Mouse (Mus musculus): ENCODE measurements around the gene Nkx2-5. TPM values are rescaled to one million over a fixed set of nuclear protein-coding genes. Genes with fewer than 3 reads are reported as not detected.

Gene Nkx2-5
- total RNA-seq, 2 experiments from 2014 or later, result not detected

- intact Hi-C loops (cut with DNase I), result no loop called here
- no peak for DNase-seq (ENCODE audit: extremely low spot score in 1 of 2, low spot score in 2 of 2)
These were observed 16.1 kb upstream of the Nkx2-5 start for GRCm38 (mm10) chr17:26860906-26861305.

DNA sequence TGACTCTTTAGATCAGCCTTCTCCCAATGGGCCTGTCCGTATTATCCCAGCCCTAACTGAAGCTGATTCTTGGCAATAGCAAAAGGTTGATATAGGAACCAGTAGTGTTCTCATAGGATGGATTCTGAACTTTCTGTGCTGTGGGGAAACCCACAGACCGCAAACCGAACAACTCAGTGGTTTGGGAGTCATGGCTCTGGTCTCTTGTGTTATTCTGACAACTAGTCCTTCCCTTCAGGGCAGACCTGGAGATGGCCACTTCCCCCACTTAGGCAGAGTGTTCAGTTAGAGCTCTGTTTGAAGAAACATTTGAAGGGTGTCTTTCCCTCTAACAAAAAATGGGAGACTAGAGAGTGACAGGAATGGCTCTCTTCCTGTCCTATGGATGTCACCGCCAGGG is 7.5 kb upstream of the Nkx2-5 start:
- intact Hi-C loops (cut with DNase I), result no loop called here

GRCm38 (mm10) chr17:26851136-26851460 is 6.3 kb upstream of the Nkx2-5 start:
- intact Hi-C loops (cut with DNase I), result no loop called here

More for the DNA sequence above, 7.5 kb upstream of the Nkx2-5 start:
- DNase-seq (ENCODE audit: extremely low spot score in 1 of 2, low spot score in 2 of 2), result no peak

DNA sequence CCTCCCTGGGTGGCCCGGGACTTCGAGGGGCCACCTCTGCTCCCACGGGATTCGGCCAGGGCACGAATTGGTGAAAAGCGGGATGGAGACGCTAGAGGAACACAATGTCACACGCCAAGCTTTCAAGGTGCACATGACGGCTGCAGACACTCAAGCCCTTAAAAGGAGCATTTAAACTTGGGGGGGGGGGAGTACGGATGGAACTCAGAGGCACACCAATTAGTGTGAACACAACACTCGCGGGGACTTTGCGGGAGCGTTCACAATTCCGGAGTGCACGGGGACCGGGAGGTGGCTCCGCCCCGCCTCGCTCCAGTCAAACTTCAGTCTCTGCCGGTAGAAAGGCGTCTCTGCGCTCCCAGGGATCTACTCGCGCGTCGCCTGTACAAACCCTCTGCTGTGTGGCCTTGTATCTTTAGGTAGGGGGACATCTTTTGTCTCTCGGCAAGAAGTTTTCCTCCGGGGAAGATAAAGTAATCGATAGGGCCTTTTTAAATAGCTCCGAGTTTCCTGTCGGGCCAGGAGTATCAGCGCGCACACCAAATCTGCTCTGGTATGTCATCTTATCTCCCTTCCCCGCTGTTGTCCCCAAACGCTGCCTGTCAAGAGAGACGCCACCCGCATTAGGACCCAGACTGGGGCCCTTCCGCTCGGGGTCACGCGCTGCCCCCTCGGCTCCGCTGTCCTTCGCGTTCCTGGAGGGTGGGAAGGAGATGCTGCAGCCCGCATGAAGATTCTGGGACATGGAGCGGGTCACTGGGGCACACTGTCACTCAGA is 5.7 kb upstream of the Nkx2-5 start:
- intact Hi-C loops (cut with DNase I), result no loop called here
- no peak for DNase-seq (ENCODE audit: extremely low spot score in 1 of 2, low spot score in 2 of 2)

More at GRCm38 (mm10) chr17:26851136-26851460, 6.3 kb upstream of the Nkx2-5 start:
- no peak for DNase-seq (ENCODE audit: extremely low spot score in 1 of 2, low spot score in 2 of 2)

- DNase-seq (ENCODE audit: extremely low spot score in 1 of 2, low spot score in 2 of 2), result no peak
- intact Hi-C loops (cut with DNase I), result no loop called here
These were observed 5.0 kb upstream of the Nkx2-5 start for GRCm38 (mm10) chr17:26849746-26850357.

DNA sequence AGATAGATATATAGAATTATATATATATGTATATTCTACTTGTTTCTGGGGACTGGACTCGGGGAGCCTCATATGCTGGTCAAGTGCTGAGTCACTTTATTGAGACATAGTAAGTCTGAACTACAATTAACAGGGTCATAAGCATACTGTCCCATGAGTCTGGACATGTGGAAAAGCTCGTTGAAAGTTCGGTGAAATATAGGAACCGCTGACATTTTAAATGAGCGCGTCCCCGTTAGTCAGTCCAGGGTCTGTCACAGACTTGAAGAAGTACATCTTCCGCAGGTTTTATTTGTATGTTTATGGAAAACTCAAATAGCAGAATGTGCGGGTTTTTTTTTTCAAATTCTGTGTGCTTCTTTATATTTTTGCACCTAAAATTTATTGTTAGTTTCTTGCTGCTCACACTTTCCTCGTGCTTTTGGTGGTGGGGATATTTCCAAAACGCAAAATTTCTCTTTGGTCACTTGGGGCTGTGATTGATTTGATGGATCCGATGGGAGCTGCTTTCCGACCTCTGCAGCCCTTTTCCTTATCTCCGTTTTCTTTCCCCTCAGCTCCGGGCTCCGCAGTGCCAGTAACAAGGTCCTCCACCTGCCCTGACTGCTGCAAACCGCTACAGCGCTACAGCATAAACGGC is 4.4 kb upstream of the Nkx2-5 start:
- DNase-seq (ENCODE audit: extremely low spot score in 1 of 2, low spot score in 2 of 2), result no peak
- intact Hi-C loops (cut with DNase I), result no loop called here

DNA sequence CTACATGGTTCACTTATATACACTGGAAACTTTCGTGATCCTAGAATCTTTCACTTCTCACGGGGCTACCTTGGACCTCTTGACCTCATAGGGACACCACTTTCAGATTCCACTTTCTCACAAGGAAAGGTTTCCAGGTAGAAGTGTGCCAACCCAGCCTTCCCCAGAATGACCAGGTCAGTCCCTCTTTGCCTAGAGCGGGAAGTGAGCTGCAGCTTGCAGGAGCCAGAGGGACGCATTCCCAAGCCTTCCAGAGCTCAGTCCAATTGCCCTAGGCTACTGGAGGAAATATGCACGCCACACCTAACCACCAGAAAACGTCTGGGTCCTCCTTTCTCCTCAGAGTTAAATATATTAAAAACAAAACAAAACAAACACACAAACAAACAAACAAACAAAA is 3.4 kb upstream of the Nkx2-5 start:
- DNase-seq (ENCODE audit: extremely low spot score in 1 of 2, low spot score in 2 of 2), result no peak
- intact Hi-C loops (cut with DNase I), result no loop called here

- intact Hi-C loops (cut with DNase I), result no loop called here
- no peak for DNase-seq (ENCODE audit: extremely low spot score in 1 of 2, low spot score in 2 of 2)
These were observed 3.0 kb upstream of the Nkx2-5 start for GRCm38 (mm10) chr17:26847801-26848200.

GRCm38 (mm10) chr17:26846411-26846810 is 1.6 kb upstream of the Nkx2-5 start:
- intact Hi-C loops (cut with DNase I), result no loop called here
- no peak for DNase-seq (ENCODE audit: extremely low spot score in 1 of 2, low spot score in 2 of 2)

- intact Hi-C loops (cut with DNase I), result no loop called here
These were observed 591 bp upstream of the Nkx2-5 start for GRCm38 (mm10) chr17:26845149-26846050.

DNA sequence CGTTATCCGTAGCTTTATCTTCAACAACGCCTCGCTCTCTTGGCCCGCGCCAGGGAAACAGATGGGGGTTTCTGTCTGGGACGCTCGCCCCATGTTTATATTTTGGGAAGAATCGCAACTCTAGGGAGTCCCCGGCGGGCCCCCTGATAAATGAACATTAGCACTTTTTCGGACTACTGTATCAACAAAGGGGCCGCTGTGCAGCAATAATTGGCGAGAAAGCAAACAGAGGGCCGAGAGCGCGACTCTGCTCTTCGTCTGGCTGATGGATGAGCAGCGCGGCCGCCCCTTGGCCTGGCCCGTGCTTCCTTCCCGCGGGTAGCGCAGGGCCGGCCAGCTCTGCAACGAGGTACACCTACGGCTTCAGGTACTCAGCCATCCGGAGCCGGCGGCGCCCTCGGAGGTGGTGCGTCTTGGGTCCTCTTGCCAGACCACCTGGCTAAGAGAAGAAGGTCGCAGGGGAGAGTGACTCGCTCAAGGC is 398 bp downstream of the Nkx2-5 start:
- no peak for DNase-seq (ENCODE audit: extremely low spot score in 1 of 2, low spot score in 2 of 2)

More at GRCm38 (mm10) chr17:26845149-26846050, 591 bp upstream of the Nkx2-5 start:
- no peak for DNase-seq (ENCODE audit: extremely low spot score in 1 of 2, low spot score in 2 of 2)

GRCm38 (mm10) chr17:26843696-26844236 is 1.0 kb downstream of the Nkx2-5 start:
- DNase-seq (ENCODE audit: extremely low spot score in 1 of 2, low spot score in 2 of 2), result no peak
- intact Hi-C loops (cut with DNase I), result no loop called here

More for the DNA sequence above, 398 bp downstream of the Nkx2-5 start:
- intact Hi-C loops (cut with DNase I), result no loop called here

DNA sequence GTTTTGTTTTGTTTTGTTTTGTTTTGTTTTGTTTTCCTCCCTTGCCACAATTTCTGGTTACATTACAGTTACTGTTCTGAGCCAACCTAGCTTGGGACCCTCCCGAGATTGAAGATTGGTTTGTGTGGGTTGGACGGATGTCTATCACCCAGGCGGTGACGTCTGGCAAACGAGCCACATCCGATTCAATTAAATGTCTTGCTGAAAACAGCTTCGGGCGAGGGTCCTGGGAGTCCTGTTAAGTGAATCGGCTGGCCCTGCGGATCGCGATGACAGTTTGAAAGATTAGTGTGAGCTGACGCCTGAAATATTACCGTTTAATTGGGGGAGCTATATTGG is 1.6 kb downstream of the Nkx2-5 start:
- intact Hi-C loops (cut with DNase I), result no loop called here
- no peak for DNase-seq (ENCODE audit: extremely low spot score in 1 of 2, low spot score in 2 of 2)

DNA sequence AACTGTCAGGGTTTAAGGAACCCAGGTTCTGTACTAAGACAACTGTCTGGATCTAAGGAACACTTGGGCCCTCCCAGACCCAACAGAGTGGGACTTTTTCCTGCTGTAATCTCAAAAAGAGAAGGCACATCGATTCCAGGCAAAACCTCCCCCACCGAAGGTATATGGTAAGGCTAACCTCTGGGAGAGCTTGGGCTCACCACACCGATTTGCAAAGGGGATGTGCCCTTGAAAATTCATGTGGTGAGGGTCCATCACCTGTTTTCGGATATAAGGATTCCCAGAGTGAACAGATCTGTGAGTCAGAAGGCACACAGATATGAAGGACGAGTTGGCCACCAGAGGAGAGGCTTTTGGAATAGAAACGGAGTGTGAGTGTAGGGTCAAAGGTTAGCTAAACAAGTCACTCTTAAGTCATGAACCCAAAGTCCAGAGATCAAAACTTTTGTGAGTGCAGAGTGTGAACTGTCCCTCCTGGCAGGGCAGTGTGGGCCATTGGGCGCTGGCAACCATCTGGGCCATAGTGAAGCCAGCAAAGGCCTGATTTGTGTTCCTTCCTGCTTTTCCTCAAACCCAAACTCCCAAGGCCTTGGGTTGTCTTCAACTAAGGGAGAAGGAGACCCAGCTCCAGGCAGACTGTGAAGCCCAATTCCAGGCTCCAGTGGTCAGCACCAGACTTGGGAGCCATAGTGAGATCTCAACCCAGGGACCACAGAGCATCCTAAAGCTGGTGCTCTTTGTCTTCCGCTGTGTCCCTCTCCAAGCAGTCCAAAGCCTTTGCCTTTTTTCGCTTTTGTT is 2.2 kb downstream of the Nkx2-5 start:
- DNase-seq (ENCODE audit: extremely low spot score in 1 of 2, low spot score in 2 of 2), result no peak
- intact Hi-C loops (cut with DNase I), result no loop called here

DNA sequence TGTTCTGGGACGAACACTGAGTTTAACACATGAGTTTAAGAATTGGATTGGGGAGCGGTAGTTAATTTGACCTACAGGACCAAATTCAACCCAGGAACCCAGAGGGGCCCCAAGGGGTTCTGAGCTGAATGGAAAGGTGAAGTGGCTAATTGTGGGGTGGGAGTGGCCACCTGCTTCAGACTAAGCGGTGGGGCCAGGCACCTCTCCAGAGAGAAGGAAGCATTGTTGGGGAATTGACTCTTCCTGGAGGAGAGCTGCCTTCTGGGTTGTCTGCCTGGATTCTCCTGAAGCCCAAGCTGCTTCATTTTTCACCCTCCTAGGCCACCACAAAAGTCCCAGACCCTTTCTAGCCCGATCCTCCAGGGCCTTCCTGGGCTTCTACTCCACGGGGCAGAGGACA is 2.8 kb downstream of the Nkx2-5 start:
- no peak for DNase-seq (ENCODE audit: extremely low spot score in 1 of 2, low spot score in 2 of 2)
- intact Hi-C loops (cut with DNase I), result no loop called here

DNA sequence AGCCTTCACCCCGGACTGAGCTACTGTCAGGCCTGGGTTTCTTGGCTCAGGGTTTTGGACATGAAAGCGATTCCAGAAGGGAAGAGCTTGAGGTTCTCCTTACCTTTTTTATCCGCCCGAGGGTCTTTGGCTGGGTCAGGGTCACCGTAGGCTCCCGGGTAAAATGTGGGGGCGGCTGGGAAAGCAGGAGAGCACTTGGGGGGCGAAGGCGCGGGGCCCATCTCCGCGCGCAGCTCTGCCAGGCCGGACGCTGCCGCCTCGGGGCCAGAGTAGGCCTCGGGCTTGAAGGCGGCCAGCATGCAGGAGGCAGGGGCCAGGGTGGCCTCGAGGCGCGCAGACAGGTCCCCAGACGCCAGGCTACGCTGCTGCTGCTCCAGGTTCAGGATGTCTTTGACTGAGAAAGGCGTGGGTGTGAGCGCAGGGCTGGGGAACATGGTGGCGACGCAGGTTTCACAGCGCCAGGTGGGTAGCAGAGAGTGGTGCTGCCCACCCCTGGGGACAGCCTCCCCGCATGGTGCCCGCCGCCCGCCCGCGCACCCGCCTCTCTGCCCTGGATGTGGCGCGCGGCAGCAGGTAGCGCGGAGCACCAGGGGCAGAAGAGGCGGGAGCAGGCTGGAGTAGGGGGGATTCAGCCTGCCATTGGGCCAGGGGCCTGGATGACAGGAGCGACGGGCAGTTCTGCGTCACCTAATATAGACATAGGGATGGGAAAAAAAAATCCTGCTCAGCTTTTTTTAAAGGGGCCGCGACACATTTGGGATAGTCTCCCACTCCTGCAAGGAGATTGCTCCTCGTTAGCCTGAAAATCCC is 3.7 kb downstream of the Nkx2-5 start:
- intact Hi-C loops (cut with DNase I), result no loop called here
- DNase-seq (ENCODE audit: extremely low spot score in 1 of 2, low spot score in 2 of 2), result no peak

- no peak for DNase-seq (ENCODE audit: extremely low spot score in 1 of 2, low spot score in 2 of 2)
- intact Hi-C loops (cut with DNase I), result no loop called here
These were observed 4.4 kb downstream of the Nkx2-5 start for GRCm38 (mm10) chr17:26840439-26840780.
